Mouse (Mus musculus): ENCODE measurements around the gene Mbtps1.

DNA sequence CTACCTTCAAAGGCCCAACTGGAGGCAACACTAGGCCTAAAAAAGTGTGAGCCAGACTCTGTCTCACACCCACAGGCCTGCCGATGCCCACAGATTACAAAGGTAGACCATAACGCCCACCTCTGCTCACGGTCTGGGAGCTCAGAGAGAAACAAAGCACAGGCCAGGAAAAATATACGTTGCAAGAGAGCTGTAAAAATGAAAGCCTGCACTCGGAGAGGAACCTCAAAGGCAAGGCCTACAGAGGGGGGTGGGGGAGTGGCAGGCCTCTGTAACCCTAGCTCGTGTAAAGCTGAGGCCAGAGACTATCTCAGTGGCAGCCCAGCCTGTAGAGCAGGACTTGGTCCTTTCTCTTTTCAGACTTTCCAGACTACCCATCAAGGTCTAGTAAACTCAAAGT, 13.4 kb downstream of the Mbtps1 start:
- TF ChIP-seq GATA1 (IDR thresholded peaks at IDR 0.05; ENCODE audit: borderline replicate concordance, low read length) (no peak), FLI1 (IDR thresholded peaks at IDR 0.05; ENCODE audit: low read length) (no peak)

All from megakaryocyte, embryonic 14.5 days (primary cell).